Mouse (Mus musculus) liver, adult 2 months (tissue): ENCODE measurements around the gene 2310039H08Rik. TPM values are rescaled to one million over a fixed set of nuclear protein-coding genes. Genes with fewer than 3 reads are reported as not detected.

Experiments
- DNase-seq: peaks from one replicate; pipeline ENCODE4 v3.0.0-alpha.2; 2011; ENCODE audit warnings: low read depth, low spot score; ENCODE audit errors: extremely low read depth
- H3K27ac ChIP-seq: fragments of 200-500 bp; replicated peaks from 2 replicates; pipeline ENCODE4 v1.5.1; 2012; ENCODE audit warnings: low read depth, mild to moderate bottlenecking, control low read depth, inconsistent platforms, low read length; ENCODE audit not compliant: insufficient read depth
- H3K27me3 ChIP-seq: fragments of 200-500 bp; 2 replicates; pipeline ENCODE4 v1.6.1; 2012; ENCODE audit warnings: mild to moderate bottlenecking, moderate library complexity, low read length, inconsistent platforms; ENCODE audit not compliant: control insufficient read depth, insufficient read depth
- H3K36me3 ChIP-seq: fragments of 200-500 bp; 2 replicates; pipeline ENCODE4 v1.6.1; 2012; ENCODE audit warnings: low read length, inconsistent platforms; ENCODE audit not compliant: control insufficient read depth, insufficient read depth
- H3K4me1 ChIP-seq: fragments of 200-500 bp; 2 replicates; pipeline ENCODE4 v1.6.1; 2011; ENCODE audit warnings: low read length; ENCODE audit not compliant: control insufficient read depth, insufficient read depth
- H3K4me3 ChIP-seq: fragments of 200-500 bp; 2 replicates; pipeline ENCODE4 v1.5.1; 2011; ENCODE audit warnings: low read depth, mild to moderate bottlenecking, control low read depth, low read length, moderate library complexity; ENCODE audit not compliant: insufficient read depth
- H3K79me2 ChIP-seq: fragments of 200-500 bp; 2 replicates; pipeline ENCODE4 v1.6.1; 2012; ENCODE audit warnings: inconsistent platforms, mild to moderate bottlenecking, low read length, moderate library complexity; ENCODE audit not compliant: control insufficient read depth, insufficient read depth
- H3K9ac ChIP-seq: fragments of 200-500 bp; 2 replicates; pipeline ENCODE4 v1.6.1; 2012; ENCODE audit warnings: low read depth, mild to moderate bottlenecking, control low read depth, inconsistent platforms, low read length
- CTCF ChIP-seq: fragments of 200-500 bp; IDR thresholded peaks from 2 replicates; pipeline ENCODE4 v1.5.1; 2011; ENCODE audit warnings: low read depth, low read length, control low read depth
- POLR2A ChIP-seq: fragments of 200-500 bp; IDR thresholded peaks from 2 replicates; pipeline ENCODE4 v1.6.1; 2011; ENCODE audit warnings: low read length, control low read depth; ENCODE audit not compliant: insufficient read depth; ENCODE audit errors: extremely low read depth
- WGBS: fragments of 180-500 bp; shearing (Covaris S2); methylation state at CpG from one replicate; pipeline ENCODE4 v1.1.7; 2018; 5-methylcytosine and 5-hydroxymethylcytosine counted together
- polyA plus RNA-seq: library from polyadenylated mRNA; depleted of rRNA; stranded (reverse); fragments of >200 nt; gene quantifications from 2 replicates; pipeline ENCODE4 v1.2.3, GENCODE M21; 2012; rRNA removed
- total RNA-seq: library from RNA; depleted of rRNA; stranded (reverse); fragments of >200 nt; gene quantifications from 2 replicates; pipeline ENCODE4 v1.2.3, GENCODE M21; 2014; rRNA removed

Gene 2310039H08Rik
- total and polyA plus RNA-seq, 2 experiments: 97.6 to 167 TPM

DNA sequence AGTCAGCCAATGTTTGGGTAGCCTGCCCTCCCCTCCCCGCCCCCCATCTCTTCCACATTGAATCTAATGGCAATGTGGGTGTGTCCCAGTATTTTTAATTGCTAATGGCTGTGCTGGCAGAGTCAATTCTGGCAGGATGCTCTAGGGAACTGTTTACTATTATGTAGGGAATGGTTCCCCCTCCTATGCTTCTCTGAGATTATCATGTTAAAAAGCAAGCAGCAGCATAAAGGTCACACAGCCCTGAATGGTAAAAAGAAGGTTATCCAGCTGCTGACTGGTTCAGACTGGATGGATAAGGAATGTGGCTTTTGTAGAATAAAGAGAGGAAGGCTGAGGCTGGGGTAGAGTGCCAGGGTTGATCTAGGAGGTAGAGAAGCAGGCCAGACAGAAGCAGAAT, 40.0 kb downstream of the 2310039H08Rik start:
- TF ChIP-seq POLR2A: no peak
- TF ChIP-seq CTCF: no peak
- Histone ChIP-seq H3K4me3 (no peak overlapping the region), H3K36me3 (peaks cover 28% of the 10 kb centered on the region), H3K4me1 (peaks cover 5% of the 10 kb centered on the region; the same call in 1 of the 2 replicates), H3K27me3 (no peaks in the 10 kb centered on the region), H3K27ac (no peak overlapping the region), H3K79me2 (peaks cover 2% of the 10 kb centered on the region), H3K9ac (no peak overlapping the region)
- 93% methylated on average over 1 of the region's 1 CpGs for WGBS
- DNase-seq: no peak

DNA sequence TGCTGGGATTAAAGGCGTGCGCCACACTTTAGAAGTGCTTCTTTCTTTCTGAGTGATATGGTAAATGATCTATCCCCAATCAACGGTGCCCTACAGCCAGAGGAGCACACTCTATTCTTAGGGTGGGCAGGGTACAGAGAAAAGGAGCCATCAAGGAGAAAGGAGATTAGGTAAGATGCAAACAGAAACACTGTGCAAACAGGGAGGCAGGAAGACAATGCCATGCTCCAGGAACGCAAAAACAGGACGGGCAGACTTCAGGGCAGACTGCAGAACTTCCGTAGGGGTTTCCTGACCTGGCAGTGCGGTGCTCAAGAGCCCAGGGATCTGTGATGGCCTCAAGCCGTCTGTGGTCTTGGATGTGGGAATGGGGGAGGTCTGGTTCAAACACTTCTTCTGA, 41.2 kb downstream of the 2310039H08Rik start:
- DNase-seq: no peak
- TF ChIP-seq CTCF (no peak), POLR2A (no peak)
- Histone ChIP-seq H3K4me3 (no peak overlapping the region), H3K27me3 (no peaks in the 10 kb centered on the region), H3K79me2 (peaks cover 6% of the 10 kb centered on the region), H3K4me1 (peaks cover 7% of the 10 kb centered on the region; the same call in 1 of the 2 replicates), H3K36me3 (peaks cover 20% of the 10 kb centered on the region), H3K9ac (no peak overlapping the region), H3K27ac (no peak overlapping the region)
- 84% methylated on average over 8 of the region's 8 CpGs for WGBS

DNA sequence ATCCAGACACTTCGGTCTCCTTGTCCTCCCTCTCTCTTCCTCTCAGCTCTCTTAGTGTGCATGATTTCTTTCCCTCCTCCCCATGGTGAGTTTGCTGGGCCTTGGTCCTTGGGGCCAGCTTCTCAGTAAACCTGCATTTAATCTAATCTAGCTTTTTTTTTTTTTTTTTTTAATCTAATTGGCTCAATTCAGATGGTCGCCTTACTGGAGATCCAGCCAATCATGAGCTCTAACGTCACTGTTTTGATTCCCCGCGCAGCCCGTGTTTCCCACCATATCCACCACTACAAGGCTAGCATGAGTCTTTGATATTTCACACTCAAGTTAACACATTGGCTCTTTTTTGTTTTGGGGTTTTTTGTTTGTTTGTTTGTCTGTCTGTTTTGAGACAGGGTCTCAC, 42.1 kb downstream of the 2310039H08Rik start:
- Histone ChIP-seq H3K27me3 (no peaks in the 10 kb centered on the region), H3K27ac (no peak overlapping the region), H3K4me3 (no peak overlapping the region), H3K36me3 (peaks cover 20% of the 10 kb centered on the region), H3K4me1 (peaks cover 8% of the 10 kb centered on the region; the same call in 1 of the 2 replicates), H3K79me2 (peaks cover 6% of the 10 kb centered on the region), H3K9ac (no peak overlapping the region)
- 91% methylated on average over 6 of the region's 6 CpGs for WGBS
- no peak for DNase-seq
- no peak for TF ChIP-seq POLR2A
- TF ChIP-seq CTCF: no peak

DNA sequence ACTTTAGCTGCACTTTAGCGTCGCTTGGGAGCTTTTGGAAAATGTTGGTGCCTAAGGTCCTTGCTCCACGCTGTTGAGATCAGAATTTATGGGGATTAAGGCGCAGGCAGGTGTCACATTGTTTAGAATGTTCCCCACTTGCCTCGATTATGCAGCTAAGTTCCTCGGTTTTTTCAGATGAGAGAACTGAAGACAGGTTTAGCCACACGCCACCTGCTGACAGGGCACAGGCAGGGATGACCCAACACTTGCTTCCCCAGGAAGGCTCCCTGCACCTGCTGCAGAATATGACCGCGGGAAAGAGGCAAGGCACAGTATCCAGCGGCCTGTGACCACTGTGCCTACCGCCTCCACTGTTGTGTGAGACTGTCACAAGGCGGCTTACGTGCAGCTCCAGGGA, 43.9 kb downstream of the 2310039H08Rik start:
- H3K27ac ChIP-seq: no peak overlapping the region
- 92% methylated on average over 13 of the region's 13 CpGs for WGBS
- TF ChIP-seq POLR2A (no peak), CTCF (no peak)
- no peak for DNase-seq
- H3K27me3 ChIP-seq: no peaks in the 10 kb centered on the region
- peaks cover 20% of the 10 kb centered on the region for H3K36me3 ChIP-seq
- H3K9ac ChIP-seq: no peak overlapping the region; the same call in 1 of the 2 replicates
- no peak overlapping the region for H3K4me3 ChIP-seq
- peaks cover 6% of the 10 kb centered on the region for H3K79me2 ChIP-seq
- H3K4me1 ChIP-seq: peaks cover 8% of the 10 kb centered on the region; the same call in 1 of the 2 replicates

DNA sequence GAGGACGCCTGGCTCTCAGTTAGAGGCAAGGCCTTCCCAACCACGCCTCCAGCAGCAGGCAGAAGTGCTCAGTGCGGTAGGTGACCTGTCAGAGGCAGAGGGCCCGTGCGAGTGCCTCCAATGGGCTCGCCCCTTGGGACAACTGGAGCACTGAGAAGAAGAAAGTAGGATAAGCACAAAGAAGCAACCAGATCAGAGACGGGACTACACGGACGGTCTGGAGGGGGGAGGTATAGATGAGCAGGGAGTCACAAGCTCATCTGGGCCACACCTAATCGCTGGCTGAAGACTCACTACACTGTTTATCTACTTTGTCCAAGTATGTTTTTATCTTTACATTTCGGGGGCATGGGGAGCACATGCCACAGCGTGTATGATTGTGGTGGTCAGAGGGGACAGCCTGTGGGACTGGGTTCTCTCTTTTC, 45.3 kb downstream of the 2310039H08Rik start:
- no peak overlapping the region for H3K27ac ChIP-seq
- no peaks in the 10 kb centered on the region for H3K27me3 ChIP-seq
- H3K36me3 ChIP-seq: peaks cover 11% of the 10 kb centered on the region; the same call in 1 of the 2 replicates
- DNase-seq: no peak
- H3K4me3 ChIP-seq: no peak overlapping the region
- H3K4me1 ChIP-seq: peaks cover 8% of the 10 kb centered on the region; the same call in 1 of the 2 replicates
- WGBS: 96% methylated on average over 12 of the region's 12 CpGs
- no peak for TF ChIP-seq POLR2A
- no peak for TF ChIP-seq CTCF
- no peak overlapping the region for H3K9ac ChIP-seq
- H3K79me2 ChIP-seq: peaks cover 6% of the 10 kb centered on the region

DNA sequence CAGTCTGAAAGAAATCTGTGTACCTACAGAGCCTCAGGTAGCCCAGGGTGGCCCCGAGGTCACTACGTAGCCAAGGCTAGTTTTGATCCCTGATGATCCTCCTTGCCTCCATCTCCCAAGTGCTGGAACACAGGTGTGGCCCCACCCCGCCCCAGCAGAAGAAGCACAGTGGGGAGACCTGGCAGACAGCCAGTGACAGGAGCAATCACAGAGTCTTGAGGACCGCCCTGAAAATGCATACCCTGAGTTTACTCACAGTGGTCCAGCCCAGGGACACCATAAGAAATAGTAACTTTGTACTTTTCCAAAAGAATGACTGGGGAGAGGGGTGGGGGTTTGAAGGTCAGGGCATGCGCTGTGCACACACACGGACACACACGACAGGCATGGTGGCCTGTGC, 48.2 kb downstream of the 2310039H08Rik start:
- Histone ChIP-seq H3K79me2 (peaks cover 13% of the 10 kb centered on the region), H3K27ac (no peak overlapping the region), H3K4me1 (peaks cover 8% of the 10 kb centered on the region; the same call in 1 of the 2 replicates), H3K9ac (no peak overlapping the region), H3K4me3 (no peak overlapping the region), H3K36me3 (peaks cover 11% of the 10 kb centered on the region), H3K27me3 (no peaks in the 10 kb centered on the region)
- no peak for DNase-seq
- WGBS: 93% methylated on average over 7 of the region's 7 CpGs
- no peak for TF ChIP-seq CTCF
- no peak for TF ChIP-seq POLR2A

Other genes with a start within 250 kb of the 2310039H08Rik start
- 4.1 and 5.1 TPM in 2 replicates for gene Cul9, start 226.2 kb upstream of the 2310039H08Rik start, total RNA-seq
- gene Cul9, start 226.2 kb upstream of the 2310039H08Rik start, polyA plus RNA-seq: 5.7 and 10.1 TPM in 2 replicates
- gene Srf, start 216.5 kb upstream of the 2310039H08Rik start, total RNA-seq: 3.4 and 5.4 TPM in 2 replicates
- 32.2 and 45.6 TPM in 2 replicates for gene Srf, start 216.5 kb upstream of the 2310039H08Rik start, polyA plus RNA-seq
- 0.65 and 0.87 TPM in 2 replicates for gene Ptk7, start 143.1 kb upstream of the 2310039H08Rik start, total RNA-seq
- gene Ptk7, start 143.1 kb upstream of the 2310039H08Rik start, polyA plus RNA-seq: 0.40 and 0.66 TPM in 2 replicates
- gene Klc4, start 126.6 kb upstream of the 2310039H08Rik start, total RNA-seq: 48.1 and 49.0 TPM in 2 replicates
- gene Klc4, start 126.6 kb upstream of the 2310039H08Rik start, polyA plus RNA-seq: 46.6 and 55.5 TPM in 2 replicates
- gene Mrpl2, start 126.4 kb upstream of the 2310039H08Rik start, total RNA-seq: 58.5 and 71.1 TPM in 2 replicates
- 95.1 and 97.3 TPM in 2 replicates for gene Mrpl2, start 126.4 kb upstream of the 2310039H08Rik start, polyA plus RNA-seq
- gene Cul7, start 122.3 kb upstream of the 2310039H08Rik start, total RNA-seq: 5.0 and 5.4 TPM in 2 replicates
- gene Cul7, start 122.3 kb upstream of the 2310039H08Rik start, polyA plus RNA-seq: 5.6 and 7.1 TPM in 2 replicates
- gene Rrp36, start 98.3 kb upstream of the 2310039H08Rik start, total RNA-seq: 20.3 TPM in 2 replicates
- 31.6 and 33.5 TPM in 2 replicates for gene Rrp36, start 98.3 kb upstream of the 2310039H08Rik start, polyA plus RNA-seq
- 52.4 and 60.4 TPM in 2 replicates for gene Mea1, start 93.8 kb upstream of the 2310039H08Rik start, total RNA-seq
- gene Mea1, start 93.8 kb upstream of the 2310039H08Rik start, polyA plus RNA-seq: 55.2 and 65.9 TPM in 2 replicates
- gene Klhdc3, start 91.7 kb upstream of the 2310039H08Rik start, total RNA-seq: 23.9 and 44.0 TPM in 2 replicates
- gene Klhdc3, start 91.7 kb upstream of the 2310039H08Rik start, polyA plus RNA-seq: 68.8 and 74.6 TPM in 2 replicates
- 13.6 and 14.8 TPM in 2 replicates for gene Ppp2r5d, start 67.5 kb upstream of the 2310039H08Rik start, total RNA-seq
- gene Ppp2r5d, start 67.5 kb upstream of the 2310039H08Rik start, polyA plus RNA-seq: 22.8 and 24.0 TPM in 2 replicates
- 39.5 and 46.4 TPM in 2 replicates for gene Pex6, start 61.2 kb upstream of the 2310039H08Rik start, total RNA-seq
- 94.8 and 104 TPM in 2 replicates for gene Pex6, start 61.2 kb upstream of the 2310039H08Rik start, polyA plus RNA-seq
- gene Gnmt, start 43.5 kb upstream of the 2310039H08Rik start, total RNA-seq: 3,482 and 4,252 TPM in 2 replicates
- 4,950 and 5,107 TPM in 2 replicates for gene Gnmt, start 43.5 kb upstream of the 2310039H08Rik start, polyA plus RNA-seq
- gene Cnpy3, start 20.4 kb upstream of the 2310039H08Rik start, total RNA-seq: 28.5 and 28.6 TPM in 2 replicates
- gene Cnpy3, start 20.4 kb upstream of the 2310039H08Rik start, polyA plus RNA-seq: 38.3 and 40.7 TPM in 2 replicates
- gene Ptcra, start 8.9 kb upstream of the 2310039H08Rik start, total RNA-seq: not detected in 2 replicates
- gene Ptcra, start 8.9 kb upstream of the 2310039H08Rik start, polyA plus RNA-seq: 0.06 TPM in 1 of 2 replicates, not detected in the other
- gene Rpl7l1, start 10.0 kb downstream of the 2310039H08Rik start, total RNA-seq: 41.2 and 43.6 TPM in 2 replicates
- gene Rpl7l1, start 10.0 kb downstream of the 2310039H08Rik start, polyA plus RNA-seq: 21.6 and 24.6 TPM in 2 replicates
- 7.9 and 13.5 TPM in 2 replicates for gene Bicral, start 85.8 kb downstream of the 2310039H08Rik start, total RNA-seq
- 3.2 and 3.9 TPM in 2 replicates for gene Bicral, start 85.8 kb downstream of the 2310039H08Rik start, polyA plus RNA-seq
- 8.5 and 10.0 TPM in 2 replicates for gene Tbcc, start 118.0 kb downstream of the 2310039H08Rik start, total RNA-seq
- 16.0 and 17.0 TPM in 2 replicates for gene Tbcc, start 118.0 kb downstream of the 2310039H08Rik start, polyA plus RNA-seq
- not detected in 2 replicates for gene Prph2, start 137.8 kb downstream of the 2310039H08Rik start, total RNA-seq
- 0.02 TPM in 1 of 2 replicates, not detected in the other for gene Prph2, start 137.8 kb downstream of the 2310039H08Rik start, polyA plus RNA-seq
- gene Ubr2, start 237.9 kb downstream of the 2310039H08Rik start, total RNA-seq: 36.0 and 37.4 TPM in 2 replicates
- 20.8 and 29.9 TPM in 2 replicates for gene Ubr2, start 237.9 kb downstream of the 2310039H08Rik start, polyA plus RNA-seq